Mouse (Mus musculus) liver, adult (tissue): ENCODE measurements around the gene Prdx2.

Source experiments
- GATA4 ChIP-seq: IDR thresholded peaks from 2 replicates; pipeline ENCODE4 v1.6.1; 2014; ENCODE audit warnings: mild to moderate bottlenecking, low read length; ENCODE audit not compliant: insufficient replicate concordance

Prdx2 gene

GRCm38 (mm10) chr8:84970913-84971312 is 1.5 kb downstream of the Prdx2 start:
- no peak for TF ChIP-seq GATA4

- no peak for TF ChIP-seq GATA4
These were observed 3.7 kb downstream of the Prdx2 start for GRCm38 (mm10) chr8:84973079-84973478.

- TF ChIP-seq GATA4 = no peak
These were observed 4.6 kb downstream of the Prdx2 start for GRCm38 (mm10) chr8:84973803-84974542.

GRCm38 (mm10) chr8:84974543-84975142 is 5.3 kb downstream of the Prdx2 start:
- no peak for TF ChIP-seq GATA4

- no peak for TF ChIP-seq GATA4
These were observed 6.0 kb downstream of the Prdx2 start for GRCm38 (mm10) chr8:84975434-84975833.

- TF ChIP-seq GATA4 = no peak
These were observed 6.8 kb downstream of the Prdx2 start for GRCm38 (mm10) chr8:84976031-84976762.

GRCm38 (mm10) chr8:84976763-84977434 is 7.5 kb downstream of the Prdx2 start:
- no peak for TF ChIP-seq GATA4

- TF ChIP-seq GATA4 = no peak
These were observed 8.3 kb downstream of the Prdx2 start for GRCm38 (mm10) chr8:84977435-84978247.

GRCm38 (mm10) chr8:84978248-84978940 is 9.0 kb downstream of the Prdx2 start, which contains the start of gene Junb:
TSS of gene Junb (minus strand) at chr8:84978718.
- no peak for TF ChIP-seq GATA4

- TF ChIP-seq GATA4 = no peak; the same call in 1 of the 2 replicates
These were observed 10.4 kb downstream of the Prdx2 start for GRCm38 (mm10) chr8:84979599-84980421.

- TF ChIP-seq GATA4 = no peak
These were observed 11.4 kb downstream of the Prdx2 start for GRCm38 (mm10) chr8:84980622-84981358.
